Mouse (Mus musculus) spleen, adult 2 months (tissue): Measurements from ENCODE around the gene Ppp2r1b. TPM values are rescaled to one million over a fixed set of nuclear protein-coding genes. Genes with fewer than 3 reads are reported as not detected.

Experiments
- DNase-seq, 2 experiments: peaks; one replicate each; pipeline versions ENCODE4 v3.0.0 to v3.0.0-alpha.2; 2012 to 2021; ENCODE audit warnings: low spot score in 2 of 2, low read depth in 1 of 2
- H3K27ac ChIP-seq: fragments of 200-500 bp; 2 replicates; pipeline ENCODE4 v1.5.1; 2012; ENCODE audit warnings: low read length, inconsistent platforms; ENCODE audit not compliant: insufficient read depth
- H3K27me3 ChIP-seq: fragments of 200-500 bp; 2 replicates; pipeline ENCODE4 v1.6.1; 2012; ENCODE audit warnings: mild to moderate bottlenecking, moderate library complexity, low read length, inconsistent platforms; ENCODE audit not compliant: control insufficient read depth, insufficient read depth
- H3K36me3 ChIP-seq: fragments of 200-500 bp; 2 replicates; pipeline ENCODE4 v1.6.1; 2012; ENCODE audit warnings: mild to moderate bottlenecking, low read length, inconsistent platforms; ENCODE audit not compliant: control insufficient read depth, insufficient read depth
- H3K4me1 ChIP-seq: fragments of 200-500 bp; 2 replicates; pipeline ENCODE4 v1.6.1; 2011; ENCODE audit warnings: inconsistent platforms; ENCODE audit not compliant: control insufficient read depth, insufficient read depth, insufficient read length
- H3K4me3 ChIP-seq: fragments of 200-500 bp; 2 replicates; pipeline ENCODE4 v1.5.1; 2011; ENCODE audit warnings: mild to moderate bottlenecking, inconsistent platforms; ENCODE audit not compliant: insufficient read depth, insufficient read length; ENCODE audit errors: extremely low read depth
- CTCF ChIP-seq: fragments of 200-500 bp; IDR thresholded peaks from 2 replicates; pipeline ENCODE4 v1.5.1; 2011; ENCODE audit warnings: mild to moderate bottlenecking, inconsistent platforms; ENCODE audit not compliant: insufficient read depth, insufficient read length, insufficient replicate concordance; ENCODE audit errors: extremely low read depth
- POLR2A ChIP-seq: fragments of 200-500 bp; IDR thresholded peaks from 2 replicates; pipeline ENCODE4 v1.6.1; 2011; ENCODE audit warnings: low read depth, low read length, inconsistent platforms
- WGBS: fragments of 180-500 bp; shearing (Covaris S2); methylation state at CpG from one replicate; pipeline ENCODE4 v1.1.7; 2018; 5-methylcytosine and 5-hydroxymethylcytosine counted together
- polyA plus RNA-seq: library from polyadenylated mRNA; depleted of rRNA; stranded (reverse); fragments of >200 nt; gene quantifications from 2 replicates; pipeline ENCODE4 v1.2.3, GENCODE M21; 2012

The Ppp2r1b gene
- polyA plus RNA-seq, 1 experiment = 10.2 TPM

DNA sequence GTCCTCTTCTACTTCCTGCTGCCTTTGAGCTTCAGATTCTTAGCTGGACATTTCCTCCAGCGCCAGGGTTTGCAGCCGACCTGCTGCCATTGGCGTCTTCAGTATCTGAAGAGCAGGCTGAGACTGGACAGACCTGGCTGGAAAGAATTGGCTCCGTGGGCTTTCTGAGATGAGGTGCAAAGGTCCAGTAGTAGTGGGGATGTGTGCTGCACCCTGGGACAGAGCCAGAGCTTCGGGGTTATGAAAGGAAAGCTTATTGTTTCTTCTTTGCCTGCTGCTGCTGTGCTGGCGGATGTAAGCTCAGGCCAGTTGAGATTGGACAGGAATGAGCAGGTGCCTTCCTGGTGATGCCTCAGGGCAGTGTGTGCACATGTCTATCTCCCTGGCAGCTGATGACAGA lies 28.9 kb downstream of the Ppp2r1b start:
- no peaks in the 10 kb centered on the region for H3K4me1 ChIP-seq
- TF ChIP-seq CTCF = no peak
- DNase-seq = no peak
- H3K36me3 ChIP-seq = peaks cover 39% of the 10 kb centered on the region
- 90% methylated on average over 6 of the region's 6 CpGs for WGBS
- no peak overlapping the region for H3K4me3 ChIP-seq
- no peaks in the 10 kb centered on the region for H3K27me3 ChIP-seq
- H3K27ac ChIP-seq = no peak overlapping the region

DNA sequence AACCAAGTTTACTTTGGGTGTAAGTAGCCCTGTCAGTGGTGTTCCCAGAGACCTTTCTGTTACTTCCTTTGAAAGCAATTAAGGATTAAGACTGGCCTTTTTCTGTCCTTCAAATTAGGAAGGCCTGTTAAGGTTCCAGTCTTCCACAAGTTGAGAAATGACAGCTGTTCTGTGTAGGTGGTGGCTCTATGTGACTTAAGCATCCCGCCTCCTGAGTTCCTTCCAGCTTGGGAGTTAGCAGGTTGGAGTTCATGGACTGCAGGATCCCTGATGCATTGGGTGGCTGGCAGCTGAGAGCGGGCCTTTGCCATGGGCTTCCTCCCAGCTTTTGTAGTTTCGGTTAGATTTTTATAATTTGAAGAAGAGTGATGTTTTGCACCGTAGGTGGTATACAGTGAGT lies 30.4 kb downstream of the Ppp2r1b start:
- 96% methylated on average over 4 of the region's 4 CpGs for WGBS
- no peak for DNase-seq

DNA sequence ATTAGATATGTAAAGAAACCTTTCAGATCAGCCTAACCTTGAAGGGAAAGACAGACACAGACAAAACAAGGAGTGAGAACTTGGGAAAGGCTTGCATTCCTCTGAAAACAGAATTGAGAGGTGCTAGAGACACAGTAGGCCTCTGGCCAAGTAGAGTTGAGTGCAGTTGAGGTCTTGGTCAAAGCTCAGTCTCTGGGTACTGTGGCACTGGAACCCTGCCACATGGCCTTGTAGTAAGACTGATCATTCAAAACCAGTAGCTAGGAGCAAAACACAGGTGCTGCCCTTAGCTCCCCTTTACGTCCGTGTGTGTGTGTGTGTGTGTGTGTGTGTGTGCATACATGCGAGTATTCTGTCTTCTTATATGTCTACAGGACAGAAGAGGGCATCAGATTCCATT lies 31.2 kb downstream of the Ppp2r1b start:
- Histone ChIP-seq H3K27me3 (no peaks in the 10 kb centered on the region), H3K27ac (no peak overlapping the region), H3K4me3 (no peak overlapping the region), H3K4me1 (no peaks in the 10 kb centered on the region), H3K36me3 (peaks cover 37% of the 10 kb centered on the region)
- no peak for DNase-seq
- no peak for TF ChIP-seq CTCF
- no peak for TF ChIP-seq POLR2A
- WGBS = 94% methylated on average over 3 of the region's 3 CpGs

More for the DNA sequence above, 30.4 kb downstream of the Ppp2r1b start:
- Histone ChIP-seq H3K4me3 (no peak overlapping the region), H3K4me1 (no peaks in the 10 kb centered on the region), H3K27me3 (no peaks in the 10 kb centered on the region), H3K36me3 (peaks cover 44% of the 10 kb centered on the region), H3K27ac (no peak overlapping the region)
- TF ChIP-seq CTCF (no peak), POLR2A (no peak)

DNA sequence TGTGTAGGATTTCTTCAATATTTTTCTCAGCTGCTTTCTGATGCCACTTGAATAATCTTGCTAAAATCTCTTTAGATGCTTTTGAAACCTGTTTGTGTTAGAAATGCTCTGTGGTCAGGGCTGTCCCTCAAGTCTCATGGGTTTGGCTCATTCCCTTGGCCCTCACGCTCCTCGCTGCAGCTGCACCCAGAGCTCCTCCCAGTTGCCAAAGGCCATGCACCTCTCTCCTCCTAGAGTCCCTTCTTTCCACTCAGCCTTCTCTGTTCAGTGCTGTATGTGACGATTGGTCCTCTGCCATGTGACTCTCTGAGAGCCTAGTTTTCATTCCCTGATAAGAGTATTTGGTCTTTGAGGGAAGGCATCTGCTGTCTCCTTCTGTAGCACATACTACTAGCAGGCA lies 32.3 kb downstream of the Ppp2r1b start:
- Histone ChIP-seq H3K36me3 (peaks cover 37% of the 10 kb centered on the region), H3K27me3 (no peaks in the 10 kb centered on the region), H3K4me3 (no peak overlapping the region), H3K4me1 (no peaks in the 10 kb centered on the region), H3K27ac (no peak overlapping the region)
- DNase-seq = no peak
- TF ChIP-seq CTCF = no peak
- TF ChIP-seq POLR2A = no peak
- WGBS = 92% methylated on average over 3 of the region's 3 CpGs

DNA sequence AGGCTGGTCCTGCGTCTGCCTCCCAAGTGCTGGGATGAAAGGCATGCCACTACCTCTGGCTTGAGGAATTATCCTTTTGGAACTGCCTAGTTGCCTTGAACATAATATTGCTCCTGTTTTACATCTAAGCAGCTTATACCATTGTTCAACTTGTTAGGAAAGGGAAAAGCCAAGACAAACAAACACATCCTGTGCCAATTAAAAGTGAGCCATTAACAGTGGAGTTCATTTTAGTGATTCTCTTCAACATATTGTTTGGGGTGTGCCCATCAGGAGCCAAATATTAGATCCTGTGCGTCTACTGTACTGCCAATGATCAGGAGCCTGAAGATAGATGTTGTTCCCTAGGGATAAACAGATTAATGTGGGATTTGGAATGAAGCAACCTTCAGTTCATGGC lies 37.1 kb downstream of the Ppp2r1b start:
- Histone ChIP-seq H3K27me3 (no peaks in the 10 kb centered on the region), H3K27ac (no peak overlapping the region), H3K4me1 (no peaks in the 10 kb centered on the region), H3K36me3 (peaks cover 17% of the 10 kb centered on the region), H3K4me3 (no peak overlapping the region)
- no peak for DNase-seq
- WGBS = 95% methylated on average over 2 of the region's 2 CpGs
- TF ChIP-seq POLR2A = no peak
- TF ChIP-seq CTCF = no peak

DNA sequence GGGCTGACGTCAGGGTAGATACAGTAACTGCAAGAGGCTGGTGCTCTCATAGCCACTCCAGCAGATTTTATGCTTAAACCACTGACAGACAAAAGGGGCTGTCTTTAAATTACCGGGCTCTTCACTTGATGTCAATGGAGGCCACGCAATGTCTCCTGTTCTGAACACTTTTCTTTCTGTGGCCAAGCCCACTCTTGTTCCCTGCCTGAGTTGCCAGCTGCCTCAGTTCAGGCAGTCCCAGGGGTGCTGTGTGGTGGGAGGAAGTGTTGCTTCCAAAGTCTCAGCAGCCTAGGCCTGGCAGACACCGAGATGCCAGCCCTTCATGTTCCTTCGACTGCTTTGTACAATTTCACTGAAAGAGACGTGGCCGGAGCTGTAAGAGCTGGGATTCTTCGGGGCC lies 39.0 kb downstream of the Ppp2r1b start:
- no peak overlapping the region for H3K4me3 ChIP-seq
- DNase-seq = no peak
- peaks cover 11% of the 10 kb centered on the region for H3K36me3 ChIP-seq
- H3K4me1 ChIP-seq = no peaks in the 10 kb centered on the region
- TF ChIP-seq POLR2A = no peak
- no peak for TF ChIP-seq CTCF
- 82% methylated on average over 8 of the region's 8 CpGs for WGBS
- H3K27me3 ChIP-seq = no peaks in the 10 kb centered on the region
- H3K27ac ChIP-seq = no peak overlapping the region

DNA sequence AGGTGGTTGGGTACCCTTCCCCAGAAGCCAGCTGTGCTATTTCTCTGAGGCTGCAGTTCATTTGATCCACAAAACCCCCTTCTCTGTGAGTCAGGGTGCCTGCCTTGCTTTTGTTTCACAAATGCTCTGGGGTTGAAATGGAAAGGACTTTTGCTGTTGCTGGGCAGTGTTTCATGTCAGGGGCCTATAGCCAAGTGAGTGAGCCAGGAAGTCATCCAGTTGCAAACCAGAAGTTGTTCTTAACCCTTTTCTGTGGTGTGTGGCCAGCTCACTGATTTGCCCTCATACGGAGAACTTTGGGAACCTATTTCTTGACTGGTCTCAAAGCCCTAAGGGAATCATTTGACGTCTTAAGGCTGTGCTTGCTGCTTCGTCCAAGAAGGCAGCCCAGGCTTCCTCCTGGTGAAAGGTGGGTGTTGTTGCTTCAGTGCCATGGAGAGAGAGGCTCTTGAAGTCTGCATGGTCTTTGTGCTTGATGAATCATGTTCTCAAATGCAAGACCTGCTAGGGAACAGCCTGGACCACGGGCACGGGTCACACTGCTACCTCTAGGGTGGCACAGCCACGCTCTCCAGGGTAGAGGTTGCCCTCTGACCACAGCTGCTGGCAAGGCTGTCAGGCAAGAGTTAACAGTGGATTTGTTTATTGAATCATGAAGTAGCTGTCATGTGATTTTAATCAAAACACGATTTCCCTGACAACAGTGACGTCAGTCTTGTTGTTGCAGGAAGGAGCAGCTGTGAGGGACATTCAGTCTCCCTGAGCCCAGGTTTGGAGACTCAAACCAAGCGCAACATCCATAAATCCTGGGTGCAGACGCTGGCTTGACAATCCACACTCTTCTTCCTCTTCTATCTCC lies 39.9 kb downstream of the Ppp2r1b start:
- no peak overlapping the region for H3K4me3 ChIP-seq
- no peak for DNase-seq
- 84% methylated on average over 10 of the region's 10 CpGs for WGBS
- no peak for TF ChIP-seq POLR2A
- TF ChIP-seq CTCF = no peak
- no peaks in the 10 kb centered on the region for H3K4me1 ChIP-seq
- H3K27ac ChIP-seq = no peak overlapping the region
- no peaks in the 10 kb centered on the region for H3K27me3 ChIP-seq
- H3K36me3 ChIP-seq = peaks cover 5% of the 10 kb centered on the region
